Mouse (Mus musculus): ENCODE data around the gene Grem1. TPM values are rescaled to one million over a fixed set of nuclear protein-coding genes. Genes with fewer than 3 reads are reported as not detected.

The Grem1 gene
- 2.7 and 3.0 TPM in 2 replicates for polyA plus RNA-seq (2015; fragmentation: Nextera tagmentation; extraction: Ambion mirVana)

- no peaks in the 10 kb centered on the region; the same call in 1 of the 2 replicates for H3K36me3 ChIP-seq
- no peaks in the 10 kb centered on the region for H3K9me3 ChIP-seq (replicated peaks)
- peak within 1 kb of the TSS; percentile 59 for H3K4me3 ChIP-seq (replicated peaks)
- peak; percentile 73 for ATAC-seq (ENCODE audit: low FRiP score)
- peaks cover 18% of the 10 kb centered on the region for H3K27me3 ChIP-seq (replicated peaks)
- peaks cover 25% of the 10 kb centered on the region for H3K4me1 ChIP-seq
- 0 out of 2 replicates have a peak within 1 kb of the TSS, but pooled peaks have one; percentile 18 for H3K27ac ChIP-seq (replicated peaks)
- H3K9ac ChIP-seq (replicated peaks) = peak within 1 kb of the TSS; percentile 55
- H3K4me2 ChIP-seq = peak within 1 kb of the TSS; percentile 96
- WGBS = under 1% methylated on average over 57 of the region's 64 CpGs
These were observed at the start of gene Grem1 for GRCm38 (mm10) chr2:113758311-113759161. Gene Grem1 (minus strand): TSS chr2:113758646.

- Histone ChIP-seq H3K4me2 (no peak overlapping the region), H3K27ac (replicated peaks) (no peak overlapping the region), H3K36me3 (peaks cover 2% of the 10 kb centered on the region; the same call in 1 of the 2 replicates), H3K9ac (replicated peaks) (no peak overlapping the region), H3K9me3 (replicated peaks) (no peaks in the 10 kb centered on the region), H3K4me1 (no peaks in the 10 kb centered on the region), H3K27me3 (replicated peaks) (no peaks in the 10 kb centered on the region), H3K4me3 (replicated peaks) (no peak overlapping the region)
- WGBS = 34% methylated on average over 9 of the region's 9 CpGs
- no peak for ATAC-seq (ENCODE audit: low FRiP score)
These were observed 49.2 kb upstream of the Grem1 start for GRCm38 (mm10) chr2:113807640-113808039.

DNA sequence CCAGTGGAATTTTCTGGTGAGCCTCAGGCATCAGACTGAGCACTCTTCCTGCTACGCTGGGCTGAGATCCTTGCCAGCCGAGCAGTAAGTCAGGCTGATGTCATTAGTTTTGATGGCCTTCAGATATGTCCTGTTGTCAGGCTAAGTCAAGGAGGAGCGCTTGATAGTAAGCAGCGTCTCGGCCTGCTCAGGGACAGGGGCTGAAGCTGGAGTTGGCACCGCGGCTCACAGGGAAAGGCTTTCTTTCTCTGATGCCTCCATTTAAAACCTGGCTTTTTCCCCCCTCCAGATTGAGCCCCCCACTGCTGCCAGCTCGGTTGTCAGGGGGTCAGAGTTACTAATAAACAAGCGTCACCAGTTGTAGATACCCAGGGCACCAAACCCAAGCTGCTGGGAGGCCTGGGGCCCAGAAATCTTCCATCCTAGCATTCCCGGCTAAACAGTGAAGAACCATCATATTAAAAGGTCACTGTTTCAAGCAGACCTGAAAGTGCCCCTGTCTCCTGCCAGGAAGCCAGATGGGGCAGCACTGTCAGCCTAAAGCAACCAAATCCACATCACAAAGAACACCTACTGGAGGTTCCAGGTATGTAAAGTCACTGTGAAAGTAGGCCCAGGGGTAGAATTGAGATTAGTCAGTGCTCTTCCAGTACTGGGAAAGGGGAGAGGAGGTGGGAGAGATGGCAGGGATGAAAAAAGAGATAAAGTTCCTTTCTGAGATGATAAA, 48.6 kb upstream of the Grem1 start:
- Histone ChIP-seq H3K4me2 (no peak overlapping the region), H3K36me3 (peaks cover 2% of the 10 kb centered on the region; the same call in 1 of the 2 replicates), H3K27me3 (replicated peaks) (no peaks in the 10 kb centered on the region), H3K27ac (replicated peaks) (no peak overlapping the region), H3K4me3 (replicated peaks) (no peak overlapping the region), H3K9me3 (replicated peaks) (no peaks in the 10 kb centered on the region), H3K9ac (replicated peaks) (no peak overlapping the region), H3K4me1 (no peaks in the 10 kb centered on the region)
- 65% methylated on average over 10 of the region's 10 CpGs for WGBS
- ATAC-seq (ENCODE audit: low FRiP score) = no peak

DNA sequence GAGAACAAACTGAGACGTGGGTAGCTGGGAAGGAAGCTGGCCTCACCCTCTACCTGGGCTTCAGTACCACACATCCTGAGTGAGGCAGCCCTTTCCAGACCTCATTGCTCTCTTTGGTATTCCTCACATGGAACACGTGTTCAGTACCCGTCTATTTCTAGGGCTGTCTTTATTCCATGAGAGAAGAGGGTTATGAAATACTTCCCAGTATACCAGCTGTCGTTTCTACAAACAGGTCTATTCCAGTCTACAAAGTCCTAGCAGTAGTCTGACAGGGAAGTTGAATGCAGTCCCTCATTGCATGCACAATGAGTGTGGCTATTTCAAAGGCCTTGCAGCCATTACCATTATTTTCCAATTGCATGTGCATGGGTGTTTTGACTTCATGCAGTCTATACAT, 47.3 kb upstream of the Grem1 start:
- WGBS = 81% methylated on average over 4 of the region's 4 CpGs
- H3K27ac ChIP-seq (replicated peaks) = no peak overlapping the region
- no peak overlapping the region for H3K9ac ChIP-seq (replicated peaks)
- peaks cover 2% of the 10 kb centered on the region; the same call in 1 of the 2 replicates for H3K36me3 ChIP-seq
- H3K27me3 ChIP-seq (replicated peaks) = no peaks in the 10 kb centered on the region
- no peaks in the 10 kb centered on the region for H3K9me3 ChIP-seq (replicated peaks)
- no peak overlapping the region for H3K4me2 ChIP-seq
- no peak overlapping the region for H3K4me3 ChIP-seq (replicated peaks)
- no peak for ATAC-seq (ENCODE audit: low FRiP score)
- no peaks in the 10 kb centered on the region for H3K4me1 ChIP-seq

DNA sequence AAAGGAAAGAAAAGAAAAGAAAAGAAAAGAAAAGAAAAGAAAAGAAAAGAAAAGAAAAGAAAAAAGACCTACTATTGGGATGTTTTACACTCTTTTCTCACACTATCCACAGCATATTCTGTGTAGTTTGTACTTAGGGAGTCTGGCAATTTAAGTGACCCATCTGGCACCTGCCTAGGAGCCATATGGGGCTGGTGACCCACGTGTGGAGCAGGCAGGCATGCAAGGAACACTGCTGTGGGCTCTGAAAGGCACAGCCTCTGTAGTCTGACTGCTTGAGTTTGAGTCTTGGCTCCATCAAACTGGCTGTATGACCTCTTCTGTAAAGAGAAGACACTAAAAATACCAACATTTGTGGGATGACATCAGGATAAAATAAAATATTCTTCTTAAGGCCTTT, 45.3 kb upstream of the Grem1 start:
- peaks cover 2% of the 10 kb centered on the region; the same call in 1 of the 2 replicates for H3K36me3 ChIP-seq
- no peak for ATAC-seq (ENCODE audit: low FRiP score)
- WGBS = 17% methylated on average over 1 of the region's 1 CpGs
- H3K9me3 ChIP-seq (replicated peaks) = no peaks in the 10 kb centered on the region
- no peak overlapping the region for H3K27ac ChIP-seq (replicated peaks)
- no peaks in the 10 kb centered on the region for H3K4me1 ChIP-seq
- no peak overlapping the region for H3K9ac ChIP-seq (replicated peaks)
- H3K27me3 ChIP-seq (replicated peaks) = no peaks in the 10 kb centered on the region
- H3K4me3 ChIP-seq (replicated peaks) = no peak overlapping the region
- H3K4me2 ChIP-seq = no peak overlapping the region

DNA sequence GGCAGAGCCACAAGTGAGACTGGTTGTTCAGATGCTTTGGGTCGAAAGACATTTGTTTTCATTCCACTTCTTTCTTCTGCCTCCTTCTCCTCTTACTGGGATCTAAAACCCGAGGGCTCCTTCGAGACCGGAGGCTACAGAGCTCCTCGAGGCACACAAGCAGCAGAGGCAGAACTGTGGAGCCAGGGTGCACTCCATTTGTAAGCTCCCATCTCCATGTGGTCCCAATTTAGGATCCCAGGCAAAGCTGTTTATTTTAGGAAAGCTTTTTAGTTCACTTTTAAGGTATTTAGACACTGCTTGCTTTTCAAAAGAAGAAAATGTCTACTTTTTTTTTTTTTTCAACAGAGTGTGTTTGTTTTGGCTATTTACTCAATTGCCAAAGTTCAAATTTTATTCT, 42.4 kb upstream of the Grem1 start:
- H3K9ac ChIP-seq (replicated peaks) = no peak overlapping the region
- 88% methylated on average over 5 of the region's 5 CpGs for WGBS
- no peak overlapping the region for H3K4me2 ChIP-seq
- H3K9me3 ChIP-seq (replicated peaks) = no peaks in the 10 kb centered on the region
- H3K4me3 ChIP-seq (replicated peaks) = no peak overlapping the region
- H3K27me3 ChIP-seq (replicated peaks) = no peaks in the 10 kb centered on the region
- ATAC-seq (ENCODE audit: low FRiP score) = no peak
- H3K27ac ChIP-seq (replicated peaks) = no peak overlapping the region
- no peaks in the 10 kb centered on the region; the same call in 1 of the 2 replicates for H3K36me3 ChIP-seq
- H3K4me1 ChIP-seq = no peaks in the 10 kb centered on the region

DNA sequence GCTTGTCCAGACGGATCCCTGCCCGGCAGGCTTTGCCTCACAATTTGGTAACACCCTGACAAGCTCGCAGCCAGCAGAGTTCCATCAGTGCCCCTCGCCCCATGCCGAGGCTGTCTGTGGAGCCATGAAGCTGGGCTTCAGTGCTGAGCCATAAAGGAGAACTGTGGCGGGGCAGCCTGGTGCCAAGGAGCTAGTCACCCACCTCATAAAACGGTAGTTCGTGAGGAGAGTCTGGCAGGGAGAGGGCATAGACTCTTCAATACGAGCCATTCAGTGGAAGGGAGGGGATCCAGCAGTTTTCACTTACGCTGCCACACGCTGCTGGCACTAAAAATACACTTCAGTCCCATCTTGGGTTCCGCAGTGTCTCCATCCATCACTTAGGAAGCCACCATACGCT, 40.2 kb upstream of the Grem1 start:
- Histone ChIP-seq H3K4me1 (no peaks in the 10 kb centered on the region), H3K9ac (replicated peaks) (no peak overlapping the region), H3K4me2 (no peak overlapping the region), H3K9me3 (replicated peaks) (no peaks in the 10 kb centered on the region), H3K27ac (replicated peaks) (no peak overlapping the region), H3K4me3 (replicated peaks) (no peak overlapping the region), H3K36me3 (no peaks in the 10 kb centered on the region; the same call in 1 of the 2 replicates), H3K27me3 (replicated peaks) (no peaks in the 10 kb centered on the region)
- ATAC-seq (ENCODE audit: low FRiP score) = no peak
- WGBS = 83% methylated on average over 13 of the region's 13 CpGs

GRCm38 (mm10) chr2:113795186-113795585, 36.7 kb upstream of the Grem1 start:
- no peak for ATAC-seq (ENCODE audit: low FRiP score)
- 56% methylated on average over 4 of the region's 4 CpGs for WGBS
- no peaks in the 10 kb centered on the region for H3K4me1 ChIP-seq
- H3K4me3 ChIP-seq (replicated peaks) = no peak overlapping the region
- H3K27me3 ChIP-seq (replicated peaks) = no peaks in the 10 kb centered on the region
- no peak overlapping the region for H3K4me2 ChIP-seq
- H3K36me3 ChIP-seq = peaks cover 3% of the 10 kb centered on the region; the same call in 1 of the 2 replicates
- peak overlapping the region; percentile 30; the same call in 1 of the 2 replicates for H3K27ac ChIP-seq (replicated peaks)
- H3K9me3 ChIP-seq (replicated peaks) = no peaks in the 10 kb centered on the region
- no peak overlapping the region for H3K9ac ChIP-seq (replicated peaks)

GRCm38 (mm10) chr2:113793521-113793920, 35.1 kb upstream of the Grem1 start:
- no peaks in the 10 kb centered on the region for H3K9me3 ChIP-seq (replicated peaks)
- no peak overlapping the region for H3K9ac ChIP-seq (replicated peaks)
- no peak for ATAC-seq (ENCODE audit: low FRiP score)
- H3K27me3 ChIP-seq (replicated peaks) = no peaks in the 10 kb centered on the region
- no peak overlapping the region for H3K27ac ChIP-seq (replicated peaks)
- H3K4me1 ChIP-seq = no peaks in the 10 kb centered on the region
- peaks cover 9% of the 10 kb centered on the region for H3K36me3 ChIP-seq
- WGBS = 92% methylated on average over 3 of the region's 3 CpGs
- H3K4me3 ChIP-seq (replicated peaks) = no peak overlapping the region
- H3K4me2 ChIP-seq = no peak overlapping the region

- Histone ChIP-seq H3K27ac (replicated peaks) (no peak overlapping the region), H3K36me3 (peaks cover 22% of the 10 kb centered on the region), H3K9ac (replicated peaks) (no peak overlapping the region), H3K4me1 (no peaks in the 10 kb centered on the region), H3K9me3 (replicated peaks) (no peaks in the 10 kb centered on the region), H3K4me3 (replicated peaks) (no peak overlapping the region), H3K27me3 (replicated peaks) (no peaks in the 10 kb centered on the region), H3K4me2 (no peak overlapping the region)
- no peak for ATAC-seq (ENCODE audit: low FRiP score)
- WGBS = 89% methylated on average over 4 of the region's 4 CpGs
These were observed 30.5 kb upstream of the Grem1 start for GRCm38 (mm10) chr2:113788821-113789387.

DNA sequence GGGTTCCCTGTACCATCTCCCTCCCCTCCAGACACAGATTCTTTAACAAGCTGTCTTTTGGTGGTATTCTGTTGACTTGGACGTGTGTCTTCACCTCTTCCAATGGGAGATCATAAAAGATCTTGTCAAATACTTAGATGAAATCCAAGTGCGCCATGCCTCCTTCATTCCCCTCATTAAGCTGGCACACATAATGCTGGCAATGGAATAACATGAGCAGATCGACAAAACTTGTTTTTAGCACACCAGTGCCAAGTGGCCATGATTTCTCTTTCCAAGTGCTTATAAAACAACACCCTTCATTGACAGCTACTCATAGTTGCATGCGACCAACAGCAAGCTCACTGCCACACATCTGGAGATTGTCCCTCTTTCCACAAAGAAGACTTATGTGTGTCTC, 29.4 kb upstream of the Grem1 start:
- no peak overlapping the region for H3K4me3 ChIP-seq (replicated peaks)
- H3K36me3 ChIP-seq = peaks cover 22% of the 10 kb centered on the region
- no peak overlapping the region for H3K9ac ChIP-seq (replicated peaks)
- no peak overlapping the region for H3K27ac ChIP-seq (replicated peaks)
- 90% methylated on average over 4 of the region's 4 CpGs for WGBS
- H3K4me1 ChIP-seq = no peaks in the 10 kb centered on the region
- no peaks in the 10 kb centered on the region for H3K9me3 ChIP-seq (replicated peaks)
- no peaks in the 10 kb centered on the region for H3K27me3 ChIP-seq (replicated peaks)
- H3K4me2 ChIP-seq = no peak overlapping the region
- ATAC-seq (ENCODE audit: low FRiP score) = no peak

Measured in neural tube, embryonic 15.5 days (tissue).